Mouse (Mus musculus): Measurements from ENCODE around the gene Arl10. TPM values are rescaled to one million over a fixed set of nuclear protein-coding genes. Genes with fewer than 3 reads are reported as not detected.
A peak's percentile ranks its signal among the peaks of the same experiment; 100 is the strongest.

The Arl10 gene
- polyA plus RNA-seq, 1 experiment from 2014 or later, result 35.8 TPM

- peak; percentile 61 for DNase-seq (ENCODE audit: low spot score)
- WGBS, result 43% methylated on average over 8 of the region's 8 CpGs
- Histone ChIP-seq H3K4me3 (peak overlapping the region; percentile 97), H3K27me3 (ENCODE audit: insufficient read depth, poor library complexity, severe bottlenecking) (no peaks in the 10 kb centered on the region), H3K27ac (peak overlapping the region; percentile 97), H3K36me3 (peaks cover 31% of the 10 kb centered on the region), H3K9me3 (no peaks in the 10 kb centered on the region), H3K4me1 (replicated peaks) (peaks cover 20% of the 10 kb centered on the region)
Observed at GRCm38 (mm10) chr13:54565594-54566345, 9.0 kb upstream of the Arl10 start.

DNA sequence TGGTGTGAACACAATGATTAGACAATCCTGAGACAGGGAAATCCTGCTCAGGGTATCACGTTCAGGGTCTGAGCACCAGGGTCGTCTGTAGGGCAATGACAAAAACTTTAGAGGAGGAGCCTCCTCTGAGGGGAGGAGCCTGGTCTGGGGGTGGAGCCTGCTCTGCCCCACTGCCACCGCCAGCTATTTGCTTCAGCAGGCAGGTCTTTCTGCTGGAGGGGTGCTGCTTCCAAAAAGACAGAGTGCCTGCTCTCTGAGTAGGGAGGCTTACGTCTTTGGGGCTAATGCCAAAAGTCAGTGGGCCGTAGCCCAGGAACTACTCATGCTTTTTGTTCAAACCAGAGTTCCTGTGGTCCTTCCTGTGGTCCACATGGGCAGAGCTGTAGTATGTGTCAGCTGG, 6.4 kb upstream of the Arl10 start:
- Histone ChIP-seq H3K9me3 (no peaks in the 10 kb centered on the region), H3K4me1 (replicated peaks) (peaks cover 20% of the 10 kb centered on the region), H3K27me3 (ENCODE audit: insufficient read depth, poor library complexity, severe bottlenecking) (peaks cover 8% of the 10 kb centered on the region), H3K4me3 (no peak overlapping the region), H3K36me3 (peaks cover 5% of the 10 kb centered on the region; the same call in 1 of the 2 replicates), H3K27ac (no peak overlapping the region)
- WGBS, result 43% methylated on average over 5 of the region's 5 CpGs
- DNase-seq (ENCODE audit: low spot score), result no peak

DNA sequence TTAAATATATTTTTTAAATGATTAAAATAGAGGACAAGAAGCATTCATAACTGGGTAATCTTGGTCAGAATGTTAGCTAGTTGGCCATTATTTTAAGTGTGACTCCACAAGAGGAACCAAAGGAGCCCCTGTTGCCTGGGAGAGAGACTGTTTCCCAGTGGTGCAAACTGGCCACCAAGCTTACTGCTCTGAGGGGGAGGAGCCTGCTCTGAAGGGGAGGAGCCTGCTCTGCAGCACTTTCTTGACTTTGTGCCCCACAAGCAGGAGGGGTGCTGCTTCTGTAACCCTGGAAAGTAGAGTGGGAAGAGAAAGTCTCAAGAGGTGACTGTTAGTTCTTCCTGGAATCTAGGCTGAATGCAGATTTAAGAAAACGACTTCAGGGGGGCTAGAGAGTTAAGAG, 5.5 kb upstream of the Arl10 start:
- H3K9me3 ChIP-seq, result no peaks in the 10 kb centered on the region
- no peak overlapping the region for H3K27ac ChIP-seq
- WGBS, result 57% methylated on average over 1 of the region's 1 CpGs
- H3K4me3 ChIP-seq, result no peak overlapping the region
- DNase-seq (ENCODE audit: low spot score), result no peak
- no peaks in the 10 kb centered on the region for H3K36me3 ChIP-seq
- H3K4me1 ChIP-seq (replicated peaks), result peaks cover 15% of the 10 kb centered on the region
- H3K27me3 ChIP-seq (ENCODE audit: insufficient read depth, poor library complexity, severe bottlenecking), result peaks cover 17% of the 10 kb centered on the region

GRCm38 (mm10) chr13:54570736-54571135, 4.1 kb upstream of the Arl10 start:
- peaks cover 17% of the 10 kb centered on the region for H3K4me1 ChIP-seq (replicated peaks)
- peaks cover 18% of the 10 kb centered on the region for H3K27me3 ChIP-seq (ENCODE audit: insufficient read depth, poor library complexity, severe bottlenecking)
- H3K27ac ChIP-seq, result no peak overlapping the region
- 78% methylated on average over 4 of the region's 4 CpGs for WGBS
- no peaks in the 10 kb centered on the region for H3K36me3 ChIP-seq
- DNase-seq (ENCODE audit: low spot score), result no peak
- H3K9me3 ChIP-seq, result no peaks in the 10 kb centered on the region
- no peak overlapping the region for H3K4me3 ChIP-seq

GRCm38 (mm10) chr13:54571637-54572036, 3.2 kb upstream of the Arl10 start:
- H3K4me1 ChIP-seq (replicated peaks), result peaks cover 23% of the 10 kb centered on the region
- no peaks in the 10 kb centered on the region for H3K9me3 ChIP-seq
- no peak for DNase-seq (ENCODE audit: low spot score)
- peaks cover 18% of the 10 kb centered on the region for H3K27me3 ChIP-seq (ENCODE audit: insufficient read depth, poor library complexity, severe bottlenecking)
- no peak overlapping the region for H3K27ac ChIP-seq
- whole genome bisulfite sequencing, result 48% methylated on average over 2 of the region's 2 CpGs
- peaks cover 1% of the 10 kb centered on the region for H3K36me3 ChIP-seq
- H3K4me3 ChIP-seq, result no peak overlapping the region

DNA sequence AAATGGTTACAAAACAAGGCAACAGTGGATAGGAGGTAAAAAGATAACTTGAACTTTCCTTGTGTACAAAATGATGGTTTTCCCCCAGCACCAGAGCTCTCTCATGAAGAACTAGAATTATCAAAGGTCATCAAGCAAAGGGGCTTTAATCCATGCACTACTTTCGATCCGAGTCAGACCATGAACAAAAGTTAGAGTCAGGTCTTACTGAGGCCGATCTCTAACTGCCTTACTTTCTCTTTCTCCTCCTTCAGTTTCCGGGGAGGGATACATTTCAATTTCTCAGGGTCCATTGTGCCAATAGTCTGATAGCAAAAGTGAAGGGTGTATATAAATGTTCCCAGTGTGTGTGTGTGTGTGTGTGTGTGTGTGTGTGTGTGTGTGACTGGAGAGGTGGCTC, 2.2 kb upstream of the Arl10 start:
- 84% methylated on average over 4 of the region's 4 CpGs for WGBS
- Histone ChIP-seq H3K9me3 (no peaks in the 10 kb centered on the region), H3K36me3 (peaks cover 10% of the 10 kb centered on the region), H3K27ac (no peak overlapping the region), H3K27me3 (ENCODE audit: insufficient read depth, poor library complexity, severe bottlenecking) (peaks cover 18% of the 10 kb centered on the region), H3K4me1 (replicated peaks) (peaks cover 26% of the 10 kb centered on the region), H3K4me3 (no peak overlapping the region)
- DNase-seq (ENCODE audit: low spot score), result no peak

GRCm38 (mm10) chr13:54575489-54575888, 674 bp downstream of the Arl10 start:
- H3K4me1 ChIP-seq (replicated peaks), result peaks cover 27% of the 10 kb centered on the region
- no peak for DNase-seq (ENCODE audit: low spot score)
- H3K36me3 ChIP-seq, result peaks cover 39% of the 10 kb centered on the region
- peak overlapping the region; percentile 96 for H3K4me3 ChIP-seq
- no peaks in the 10 kb centered on the region for H3K9me3 ChIP-seq
- peak overlapping the region; percentile 96 for H3K27ac ChIP-seq
- H3K27me3 ChIP-seq (ENCODE audit: insufficient read depth, poor library complexity, severe bottlenecking), result peaks cover 18% of the 10 kb centered on the region
- WGBS, result 5% methylated on average over 19 of the region's 19 CpGs

DNA sequence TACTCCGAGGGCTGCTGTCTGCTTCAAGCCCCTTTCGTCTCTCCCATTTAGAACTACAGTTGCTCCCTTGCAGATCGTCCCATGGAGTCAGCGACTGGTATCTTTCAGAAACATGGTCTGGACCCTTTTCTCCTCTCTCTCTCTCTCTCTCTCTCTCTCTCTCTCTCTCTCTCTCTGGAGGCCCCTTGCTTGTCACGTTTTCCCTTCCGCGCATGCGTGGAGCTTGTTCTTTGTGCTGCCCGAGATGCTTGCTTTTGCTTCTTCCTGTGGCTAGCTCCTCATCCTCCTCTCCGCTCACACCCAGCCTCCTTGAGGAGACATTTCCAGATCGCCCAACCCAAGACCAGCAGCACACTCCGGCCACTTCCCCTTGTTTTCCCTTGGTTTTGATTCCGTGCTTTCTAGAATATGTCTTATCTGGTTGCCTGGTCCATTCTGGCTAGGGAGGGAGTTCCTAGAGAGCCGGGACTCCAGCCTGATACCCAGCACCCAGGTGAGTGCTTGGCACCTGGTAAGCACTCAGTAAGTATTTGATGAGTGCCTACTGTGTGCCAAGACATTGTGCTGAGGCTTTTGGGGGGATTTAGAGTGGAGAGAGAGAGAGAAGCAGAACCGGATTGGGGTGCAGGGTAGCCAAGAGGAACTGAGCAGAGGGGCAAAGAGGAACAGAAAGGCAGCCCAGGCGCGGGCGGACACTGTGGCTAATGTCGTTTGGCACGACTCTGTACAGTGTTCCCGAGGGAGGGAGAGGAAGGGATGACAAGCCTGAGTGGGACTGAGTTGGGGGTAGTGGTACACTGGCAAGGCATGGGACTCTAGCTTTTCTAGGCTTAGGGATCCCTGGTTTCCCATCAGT, 3.1 kb downstream of the Arl10 start:
- H3K36me3 ChIP-seq, result peaks cover 63% of the 10 kb centered on the region
- H3K4me3 ChIP-seq, result no peak overlapping the region; the same call in 1 of the 2 replicates
- WGBS, result 87% methylated on average over 21 of the region's 21 CpGs
- H3K27me3 ChIP-seq (ENCODE audit: insufficient read depth, poor library complexity, severe bottlenecking), result peaks cover 15% of the 10 kb centered on the region
- peak overlapping the region; percentile 16; the same call in 1 of the 2 replicates for H3K27ac ChIP-seq
- H3K9me3 ChIP-seq, result no peaks in the 10 kb centered on the region
- H3K4me1 ChIP-seq (replicated peaks), result peaks cover 27% of the 10 kb centered on the region
- DNase-seq (ENCODE audit: low spot score), result no peak

GRCm38 (mm10) chr13:54581385-54581784, 6.6 kb downstream of the Arl10 start:
- peaks cover 10% of the 10 kb centered on the region; the same call in 1 of the 2 replicates for H3K4me1 ChIP-seq (replicated peaks)
- H3K36me3 ChIP-seq, result peaks cover 98% of the 10 kb centered on the region
- WGBS, result 86% methylated on average over 2 of the region's 2 CpGs

DNA sequence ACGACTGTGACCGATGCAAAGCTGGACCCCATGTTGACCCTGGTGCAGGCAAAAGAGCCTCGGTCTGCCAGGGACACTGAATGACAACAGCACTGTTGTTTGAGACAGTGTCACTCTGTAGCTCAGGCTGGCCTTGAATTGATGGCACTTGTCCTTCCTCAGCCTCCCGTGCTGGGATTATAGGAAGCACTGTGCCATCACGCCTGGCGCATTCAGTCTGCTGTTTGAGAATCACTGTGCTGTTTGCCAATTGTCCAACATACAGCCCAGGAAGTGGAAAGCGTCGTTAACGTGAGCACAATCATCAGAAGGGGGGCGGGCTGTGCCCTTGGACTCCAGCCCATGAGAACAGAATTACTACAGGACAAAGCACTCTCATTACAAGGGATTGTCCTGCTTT, 7.3 kb downstream of the Arl10 start:
- peaks cover 100% of the 10 kb centered on the region for H3K36me3 ChIP-seq
- H3K4me1 ChIP-seq (replicated peaks), result peaks cover 5% of the 10 kb centered on the region; the same call in 1 of the 2 replicates
- H3K27ac ChIP-seq, result no peak overlapping the region
- DNase-seq (ENCODE audit: low spot score), result no peak
- H3K9me3 ChIP-seq, result no peaks in the 10 kb centered on the region
- no peaks in the 10 kb centered on the region for H3K27me3 ChIP-seq (ENCODE audit: insufficient read depth, poor library complexity, severe bottlenecking)
- no peak overlapping the region for H3K4me3 ChIP-seq
- 83% methylated on average over 10 of the region's 10 CpGs for WGBS

More at GRCm38 (mm10) chr13:54581385-54581784, 6.6 kb downstream of the Arl10 start:
- Histone ChIP-seq H3K9me3 (no peaks in the 10 kb centered on the region), H3K27me3 (ENCODE audit: insufficient read depth, poor library complexity, severe bottlenecking) (no peaks in the 10 kb centered on the region), H3K27ac (no peak overlapping the region), H3K4me3 (no peak overlapping the region)
- DNase-seq (ENCODE audit: low spot score), result no peak

- 91% methylated on average over 5 of the region's 5 CpGs for WGBS
- DNase-seq (ENCODE audit: low spot score), result no peak
- peaks cover 100% of the 10 kb centered on the region for H3K36me3 ChIP-seq
- H3K27ac ChIP-seq, result no peak overlapping the region
- H3K27me3 ChIP-seq (ENCODE audit: insufficient read depth, poor library complexity, severe bottlenecking), result no peaks in the 10 kb centered on the region
- H3K4me1 ChIP-seq (replicated peaks), result peaks cover 5% of the 10 kb centered on the region; the same call in 1 of the 2 replicates
- H3K4me3 ChIP-seq, result no peak overlapping the region
- no peaks in the 10 kb centered on the region for H3K9me3 ChIP-seq
Observed at GRCm38 (mm10) chr13:54582860-54583259, 8.0 kb downstream of the Arl10 start.

GRCm38 (mm10) chr13:54585831-54586230, 11.0 kb downstream of the Arl10 start:
- no peak overlapping the region for H3K4me3 ChIP-seq
- WGBS, result 91% methylated on average over 11 of the region's 11 CpGs
- no peaks in the 10 kb centered on the region for H3K27me3 ChIP-seq (ENCODE audit: insufficient read depth, poor library complexity, severe bottlenecking)
- no peak overlapping the region for H3K27ac ChIP-seq
- peaks cover 79% of the 10 kb centered on the region for H3K36me3 ChIP-seq
- peaks cover 15% of the 10 kb centered on the region for H3K4me1 ChIP-seq (replicated peaks)
- no peaks in the 10 kb centered on the region for H3K9me3 ChIP-seq
- DNase-seq (ENCODE audit: low spot score), result no peak

All from hindbrain, embryonic 10.5 days (tissue).